Mouse (Mus musculus): Measurements from ENCODE around the gene Zmynd11.

DNA sequence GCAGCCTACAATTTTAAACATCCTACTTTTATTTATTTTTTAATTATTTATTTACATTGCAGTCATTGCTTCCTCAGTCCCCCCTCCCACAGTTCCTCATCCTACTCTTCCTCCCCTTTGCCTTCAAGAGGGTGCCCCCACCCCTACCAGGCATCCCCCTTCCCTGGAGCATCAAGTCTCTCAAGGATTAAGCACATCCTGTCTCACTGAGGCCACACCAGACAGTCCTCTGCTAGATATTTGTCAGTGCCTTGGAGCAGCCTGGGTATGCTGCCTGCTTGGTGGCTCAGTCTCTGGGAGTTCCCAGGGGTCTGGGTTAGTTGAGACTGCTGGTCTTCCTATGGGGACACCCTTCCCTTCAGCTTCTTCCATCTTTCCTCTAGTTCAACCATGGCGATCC is 91.0 kb downstream of the Zmynd11 start:
- TF ChIP-seq EP300 (IDR thresholded peaks at IDR 0.05) (no peak), CTCF (IDR thresholded peaks at IDR 0.05) (no peak)
